Mouse (Mus musculus): ENCODE measurements around the gene Rims1.

DNA sequence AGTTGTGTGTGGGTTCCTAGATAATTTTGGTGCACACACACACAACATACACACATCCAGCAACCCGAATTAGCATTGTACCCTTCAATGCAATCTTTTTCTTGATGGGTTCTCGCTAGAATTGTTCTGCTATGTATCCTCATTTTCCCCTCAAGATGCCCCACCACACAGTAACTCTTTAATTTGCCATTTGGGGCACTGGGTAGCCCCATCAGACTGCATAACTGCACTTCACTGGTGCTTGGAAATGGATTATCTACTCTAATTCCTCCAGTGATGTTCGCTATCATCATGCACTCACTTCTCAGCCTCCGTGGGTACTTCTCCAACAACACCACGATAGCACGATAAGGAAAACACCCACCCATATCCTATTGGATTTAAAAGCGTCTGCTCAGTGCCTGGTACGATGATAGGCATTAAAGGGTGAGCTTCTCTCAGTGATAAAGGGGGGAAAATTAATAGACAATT is 867 bp upstream of the Rims1 start:
- no peak for TF ChIP-seq MYOG (IDR thresholded peaks at IDR 0.05; ENCODE audit: control insufficient read depth, extremely low read depth, insufficient read length)
- no peak for TF ChIP-seq USF1 (IDR thresholded peaks at IDR 0.05; ENCODE audit: low read depth)
- TF ChIP-seq CTCF (IDR thresholded peaks at IDR 0.05; ENCODE audit: control insufficient read depth, insufficient read depth, insufficient read length): no peak
- TF ChIP-seq MAX (IDR thresholded peaks at IDR 0.05): no peak
- no peak for TF ChIP-seq MYOD1 (IDR thresholded peaks at IDR 0.05; ENCODE audit: control insufficient read depth, insufficient read length, low read depth)

Measured in C2C12 (cell line).